Mouse (Mus musculus): Measurements from ENCODE around the gene Pdzk1ip1. TPM values are rescaled to one million over a fixed set of nuclear protein-coding genes. Genes with fewer than 3 reads are reported as not detected.

Pdzk1ip1 gene
- polyA plus RNA-seq, 1 experiment = 0.30 TPM

- Histone ChIP-seq H3ac (ENCODE audit: control insufficient read depth, insufficient read length) (no peak overlapping the region), H3K27me3 (ENCODE audit: control insufficient read depth, insufficient read depth, insufficient read length) (peaks cover 18% of the 10 kb centered on the region), H3K36me3 (ENCODE audit: control insufficient read depth, insufficient read depth) (no peaks in the 10 kb centered on the region), H3K79me2 (ENCODE audit: control insufficient read depth, insufficient read depth) (no peaks in the 10 kb centered on the region), H3K4me2 (ENCODE audit: low read depth) (no peak overlapping the region), H3K4me3 (no peak overlapping the region)
- no peak for TF ChIP-seq CEBPB (IDR thresholded peaks at IDR 0.05; ENCODE audit: insufficient read depth, poor library complexity, severe bottlenecking)
- TF ChIP-seq USF1 (IDR thresholded peaks at IDR 0.05; ENCODE audit: low read depth) = no peak
- no peak for TF ChIP-seq MYOG (IDR thresholded peaks at IDR 0.05; ENCODE audit: control insufficient read depth in 1 of 3, insufficient read depth in 1 of 3, insufficient read length in 2 of 3, low read depth in 2 of 3)
- TF ChIP-seq MYOD1 (IDR thresholded peaks at IDR 0.05; ENCODE audit: control insufficient read depth in 1 of 3, insufficient read length in 2 of 3, low read depth in 2 of 3) = no peak
- TF ChIP-seq MAX (IDR thresholded peaks at IDR 0.05; ENCODE audit: low read depth) = no peak
- TF ChIP-seq TCF3 (IDR thresholded peaks at IDR 0.05; ENCODE audit: insufficient read length, low read depth) = no peak
- TF ChIP-seq TCF12 (IDR thresholded peaks at IDR 0.05; ENCODE audit: insufficient read depth, poor library complexity, severe bottlenecking) = no peak
- no peak for TF ChIP-seq E2F4 (IDR thresholded peaks at IDR 0.05; ENCODE audit: insufficient read depth)
These were observed 1.6 kb upstream of the Pdzk1ip1 start for GRCm38 (mm10) chr4:115086763-115087415.

GRCm38 (mm10) chr4:115090592-115090991, 2.1 kb downstream of the Pdzk1ip1 start:
- no peak overlapping the region for H3K4me2 ChIP-seq (ENCODE audit: low read depth)

DNA sequence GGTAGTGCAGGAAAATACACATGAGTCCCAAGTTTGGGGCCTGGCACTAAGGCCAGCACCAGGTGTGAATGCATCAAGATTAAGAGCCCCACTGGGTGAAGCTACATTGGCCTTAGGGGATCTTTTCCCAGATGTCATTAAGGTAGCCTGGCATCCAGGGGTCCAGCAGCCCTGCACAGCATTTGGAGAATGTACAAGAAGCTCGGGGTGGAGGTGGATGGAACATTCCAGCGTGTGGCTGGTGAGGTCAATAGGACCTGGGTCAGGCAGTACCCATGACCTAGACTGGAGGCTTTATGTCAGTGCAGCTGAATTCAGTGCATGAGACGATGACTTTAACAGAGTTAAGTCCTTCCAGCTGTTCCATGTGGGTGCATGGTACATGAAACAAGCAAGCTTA, 3.3 kb downstream of the Pdzk1ip1 start:
- Histone ChIP-seq H3K27me3 (ENCODE audit: control insufficient read depth, insufficient read depth, insufficient read length) (peaks cover 36% of the 10 kb centered on the region), H3K4me3 (no peak overlapping the region), H3K4me2 (ENCODE audit: low read depth) (no peak overlapping the region), H3K36me3 (ENCODE audit: control insufficient read depth, insufficient read depth) (no peaks in the 10 kb centered on the region), H3ac (ENCODE audit: control insufficient read depth, insufficient read length) (no peak overlapping the region), H3K79me2 (ENCODE audit: control insufficient read depth, insufficient read depth) (no peaks in the 10 kb centered on the region)
- no peak for TF ChIP-seq POLR2AphosphoS2 (IDR thresholded peaks at IDR 0.05; ENCODE audit: insufficient read length, low read depth)
- no peak for TF ChIP-seq MYOG (IDR thresholded peaks at IDR 0.05; ENCODE audit: control insufficient read depth in 1 of 3, insufficient read depth in 1 of 3, insufficient read length in 2 of 3, low read depth in 2 of 3)
- TF ChIP-seq MYOD1 (IDR thresholded peaks at IDR 0.05; ENCODE audit: control insufficient read depth in 1 of 3, insufficient read length in 2 of 3, low read depth in 2 of 3) = no peak
- TF ChIP-seq POLR2A (IDR thresholded peaks at IDR 0.05; ENCODE audit: insufficient read length, low read depth) = no peak
- TF ChIP-seq E2F4 (IDR thresholded peaks at IDR 0.05; ENCODE audit: insufficient read depth) = no peak
- no peak for TF ChIP-seq REST (IDR thresholded peaks at IDR 0.05; ENCODE audit: insufficient read depth, insufficient read length)
- TF ChIP-seq MAX (IDR thresholded peaks at IDR 0.05; ENCODE audit: low read depth) = no peak
- no peak for TF ChIP-seq TCF12 (IDR thresholded peaks at IDR 0.05; ENCODE audit: insufficient read depth, poor library complexity, severe bottlenecking)
- TF ChIP-seq SRF (IDR thresholded peaks at IDR 0.05; ENCODE audit: control insufficient read depth, insufficient read length, low read depth) = no peak
- no peak for TF ChIP-seq TCF3 (IDR thresholded peaks at IDR 0.05; ENCODE audit: insufficient read length, low read depth)
- no peak for TF ChIP-seq USF1 (IDR thresholded peaks at IDR 0.05; ENCODE audit: low read depth)
- no peak for TF ChIP-seq CEBPB (IDR thresholded peaks at IDR 0.05; ENCODE audit: insufficient read depth, poor library complexity, severe bottlenecking)

More at GRCm38 (mm10) chr4:115090592-115090991, 2.1 kb downstream of the Pdzk1ip1 start:
- Histone ChIP-seq H3K27me3 (ENCODE audit: control insufficient read depth, insufficient read depth, insufficient read length) (peaks cover 34% of the 10 kb centered on the region), H3ac (ENCODE audit: control insufficient read depth, insufficient read length) (no peak overlapping the region), H3K4me3 (no peak overlapping the region), H3K36me3 (ENCODE audit: control insufficient read depth, insufficient read depth) (no peaks in the 10 kb centered on the region), H3K79me2 (ENCODE audit: control insufficient read depth, insufficient read depth) (no peaks in the 10 kb centered on the region)
- TF ChIP-seq TCF3 (IDR thresholded peaks at IDR 0.05; ENCODE audit: insufficient read length, low read depth) (no peak), E2F4 (IDR thresholded peaks at IDR 0.05; ENCODE audit: insufficient read depth) (no peak), CEBPB (IDR thresholded peaks at IDR 0.05; ENCODE audit: insufficient read depth, poor library complexity, severe bottlenecking) (no peak), POLR2AphosphoS2 (IDR thresholded peaks at IDR 0.05; ENCODE audit: insufficient read length, low read depth) (no peak), POLR2A (IDR thresholded peaks at IDR 0.05; ENCODE audit: insufficient read length, low read depth) (no peak), TCF12 (IDR thresholded peaks at IDR 0.05; ENCODE audit: insufficient read depth, poor library complexity, severe bottlenecking) (no peak), REST (IDR thresholded peaks at IDR 0.05; ENCODE audit: insufficient read depth, insufficient read length) (no peak), USF1 (IDR thresholded peaks at IDR 0.05; ENCODE audit: low read depth) (no peak), MAX (IDR thresholded peaks at IDR 0.05; ENCODE audit: low read depth) (no peak), SRF (IDR thresholded peaks at IDR 0.05; ENCODE audit: control insufficient read depth, insufficient read length, low read depth) (no peak), MYOD1 (IDR thresholded peaks at IDR 0.05; ENCODE audit: control insufficient read depth in 1 of 3, insufficient read length in 2 of 3, low read depth in 2 of 3) (no peak), MYOG (IDR thresholded peaks at IDR 0.05; ENCODE audit: control insufficient read depth in 1 of 3, insufficient read depth in 1 of 3, insufficient read length in 2 of 3, low read depth in 2 of 3) (no peak)

DNA sequence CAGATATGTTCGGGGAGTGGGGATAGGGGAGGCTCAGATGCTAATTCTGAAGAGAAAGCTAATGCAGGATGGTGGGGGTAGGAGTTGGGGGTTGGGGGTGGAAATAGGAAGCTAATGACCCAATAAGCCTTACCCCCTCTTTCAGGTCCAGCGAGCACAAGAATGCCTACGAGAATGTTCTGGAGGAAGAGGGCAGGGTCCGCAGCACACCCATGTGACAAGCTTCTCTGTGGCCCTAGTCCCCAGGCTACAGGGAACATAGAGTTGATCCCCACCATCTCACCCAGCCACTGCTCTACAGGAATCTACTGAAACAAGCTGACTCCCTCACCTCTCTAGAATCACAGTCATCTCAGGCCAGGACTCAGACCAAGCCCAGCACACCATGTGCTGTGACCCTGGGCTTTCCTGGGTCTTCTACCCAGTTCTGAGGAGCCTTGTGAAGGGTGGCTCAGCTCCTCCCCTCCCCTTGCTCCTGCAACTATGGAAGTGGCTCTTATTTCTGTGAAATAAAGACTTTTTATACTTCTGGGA, 4.9 kb downstream of the Pdzk1ip1 start:
- Histone ChIP-seq H3K27me3 (ENCODE audit: control insufficient read depth, insufficient read depth, insufficient read length) (peaks cover 25% of the 10 kb centered on the region), H3K4me3 (no peak overlapping the region)

More for the DNA sequence above, 4.9 kb downstream of the Pdzk1ip1 start:
- H3K36me3 ChIP-seq (ENCODE audit: control insufficient read depth, insufficient read depth) = no peaks in the 10 kb centered on the region
- H3K79me2 ChIP-seq (ENCODE audit: control insufficient read depth, insufficient read depth) = no peaks in the 10 kb centered on the region
- H3K4me2 ChIP-seq (ENCODE audit: low read depth) = no peak overlapping the region
- TF ChIP-seq TCF12 (IDR thresholded peaks at IDR 0.05; ENCODE audit: insufficient read depth, poor library complexity, severe bottlenecking) = no peak
- TF ChIP-seq POLR2AphosphoS2 (IDR thresholded peaks at IDR 0.05; ENCODE audit: insufficient read length, low read depth) = no peak
- TF ChIP-seq USF1 (IDR thresholded peaks at IDR 0.05; ENCODE audit: low read depth) = no peak
- TF ChIP-seq SRF (IDR thresholded peaks at IDR 0.05; ENCODE audit: control insufficient read depth, insufficient read length, low read depth) = no peak
- no peak for TF ChIP-seq MYOD1 (IDR thresholded peaks at IDR 0.05; ENCODE audit: control insufficient read depth in 1 of 3, insufficient read length in 2 of 3, low read depth in 2 of 3)
- TF ChIP-seq REST (IDR thresholded peaks at IDR 0.05; ENCODE audit: insufficient read depth, insufficient read length) = no peak
- no peak for TF ChIP-seq CEBPB (IDR thresholded peaks at IDR 0.05; ENCODE audit: insufficient read depth, poor library complexity, severe bottlenecking)
- no peak for TF ChIP-seq POLR2A (IDR thresholded peaks at IDR 0.05; ENCODE audit: insufficient read length, low read depth)
- H3ac ChIP-seq (ENCODE audit: control insufficient read depth, insufficient read length) = no peak overlapping the region
